Mouse (Mus musculus): Measurements from ENCODE around the gene Fgb. TPM values are rescaled to one million over a fixed set of nuclear protein-coding genes. Genes with fewer than 3 reads are reported as not detected.
A peak's percentile ranks its signal among the peaks of the same experiment; 100 is the strongest.

Gene Fgb
- polyA plus RNA-seq, 1 experiment from 2014 or later, result 0.08 TPM

DNA sequence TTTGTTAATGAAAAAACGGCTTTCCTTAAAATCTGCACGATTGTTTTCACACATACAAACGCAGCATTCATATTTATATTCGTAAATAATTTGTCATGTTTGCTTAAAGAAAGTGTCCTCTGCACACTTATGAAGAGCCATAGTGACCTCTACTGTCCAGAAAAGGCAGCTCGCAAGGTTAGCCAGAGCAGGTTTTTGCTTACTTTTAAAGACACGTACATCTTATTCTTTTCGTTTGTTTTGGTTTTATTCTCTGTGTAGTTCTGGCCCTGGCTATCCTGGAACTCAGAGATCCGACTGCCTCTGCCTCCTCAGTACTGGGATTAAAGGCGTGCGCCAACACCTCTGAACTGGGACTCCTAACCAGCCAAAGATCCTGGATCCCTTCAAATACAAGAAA lies 4.1 kb upstream of the Fgb start:
- Histone ChIP-seq H3K27me3 (no peaks in the 10 kb centered on the region), H3K9me3 (no peaks in the 10 kb centered on the region), H3K27ac (no peak overlapping the region), H3K36me3 (peaks cover 11% of the 10 kb centered on the region), H3K4me2 (replicated peaks) (no peak overlapping the region), H3K4me1 (peaks cover 8% of the 10 kb centered on the region), H3K4me3 (no peak overlapping the region), H3K9ac (no peak overlapping the region)
- no peak for ATAC-seq (ENCODE audit: insufficient number of reproducible peaks, insufficient read depth, low FRiP score, low TSS enrichment)
- WGBS, result 34% methylated on average over 10 of the region's 10 CpGs

DNA sequence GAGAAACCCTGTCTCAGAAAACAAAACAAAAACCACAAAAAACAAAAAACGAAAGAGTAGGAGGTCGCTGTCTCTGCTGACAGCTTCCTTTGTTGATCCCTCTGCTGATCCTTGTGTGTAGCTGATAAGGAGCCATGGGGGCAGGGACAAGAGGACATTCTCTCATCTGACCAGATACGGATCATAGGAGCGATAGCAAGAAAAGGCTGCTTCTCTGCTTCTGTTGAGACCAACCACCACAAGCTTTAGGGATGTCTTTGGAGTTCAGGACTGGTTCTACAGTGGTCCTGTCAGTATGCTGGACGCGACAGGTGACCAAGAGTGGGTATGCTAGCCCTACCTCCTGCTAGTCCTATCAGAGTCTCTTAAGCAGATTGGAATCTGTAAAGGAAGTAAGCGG lies 3.5 kb upstream of the Fgb start:
- no peak overlapping the region for H3K4me2 ChIP-seq (replicated peaks)
- H3K27ac ChIP-seq, result no peak overlapping the region
- WGBS, result 88% methylated on average over 7 of the region's 7 CpGs
- no peaks in the 10 kb centered on the region for H3K27me3 ChIP-seq
- H3K9ac ChIP-seq, result no peak overlapping the region
- no peak for ATAC-seq (ENCODE audit: insufficient number of reproducible peaks, insufficient read depth, low FRiP score, low TSS enrichment)
- H3K9me3 ChIP-seq, result no peaks in the 10 kb centered on the region
- peaks cover 5% of the 10 kb centered on the region; the same call in 1 of the 2 replicates for H3K36me3 ChIP-seq
- no peak overlapping the region for H3K4me3 ChIP-seq
- H3K4me1 ChIP-seq, result peaks cover 8% of the 10 kb centered on the region

DNA sequence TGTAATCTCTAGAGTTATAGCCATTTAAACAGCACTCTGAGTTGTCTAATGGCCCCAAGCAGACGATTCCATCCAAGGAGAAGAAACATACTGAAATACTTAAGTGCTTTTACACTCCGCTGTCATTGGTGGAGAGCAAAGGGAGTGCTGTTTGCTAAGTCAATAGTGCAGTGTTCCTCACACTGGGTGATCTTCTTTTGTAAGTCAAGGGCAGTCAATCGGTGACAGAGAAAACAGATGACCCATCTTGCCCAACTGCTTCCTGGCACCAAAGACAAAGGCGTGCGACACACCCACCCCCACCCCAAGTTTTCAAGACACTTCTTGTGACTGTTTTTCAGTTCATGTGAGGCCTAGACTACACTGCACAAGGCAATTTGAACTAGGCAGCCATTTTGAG lies 2.4 kb upstream of the Fgb start:
- Histone ChIP-seq H3K27me3 (no peaks in the 10 kb centered on the region), H3K4me2 (replicated peaks) (no peak overlapping the region), H3K9ac (no peak overlapping the region), H3K27ac (no peak overlapping the region), H3K4me3 (no peak overlapping the region), H3K36me3 (peaks cover 2% of the 10 kb centered on the region; the same call in 1 of the 2 replicates), H3K4me1 (peaks cover 8% of the 10 kb centered on the region), H3K9me3 (no peaks in the 10 kb centered on the region)
- 86% methylated on average over 5 of the region's 5 CpGs for WGBS
- ATAC-seq (ENCODE audit: insufficient number of reproducible peaks, insufficient read depth, low FRiP score, low TSS enrichment), result no peak

DNA sequence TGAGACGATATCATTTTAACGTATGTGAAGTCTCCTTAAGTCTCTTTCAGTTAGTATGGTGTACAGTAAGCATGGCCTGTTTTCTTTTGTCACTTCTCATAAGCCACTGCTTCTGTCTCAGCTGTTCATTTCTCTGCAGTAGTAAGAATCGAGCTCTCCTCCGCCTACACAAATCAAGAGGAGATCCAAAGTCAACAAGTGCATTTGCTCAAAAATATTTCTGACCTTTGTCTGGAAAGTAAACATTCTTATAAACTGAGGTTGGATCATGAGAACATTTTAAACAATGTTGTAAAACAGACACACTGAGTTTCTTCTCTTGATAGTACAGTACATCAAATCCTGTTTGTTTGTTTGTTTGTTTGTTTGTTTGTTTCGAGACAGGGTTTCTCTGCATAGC lies 998 bp upstream of the Fgb start:
- Histone ChIP-seq H3K4me1 (no peaks in the 10 kb centered on the region), H3K27ac (no peak overlapping the region), H3K9me3 (no peaks in the 10 kb centered on the region), H3K27me3 (0 out of 2 replicates have a peak, but pooled peaks cover 3% of the 10 kb centered on the region), H3K9ac (no peak overlapping the region), H3K4me2 (replicated peaks) (no peak overlapping the region), H3K36me3 (no peaks in the 10 kb centered on the region), H3K4me3 (no peak overlapping the region)
- WGBS, result 80% methylated on average over 5 of the region's 5 CpGs
- no peak for ATAC-seq (ENCODE audit: insufficient number of reproducible peaks, insufficient read depth, low FRiP score, low TSS enrichment)

DNA sequence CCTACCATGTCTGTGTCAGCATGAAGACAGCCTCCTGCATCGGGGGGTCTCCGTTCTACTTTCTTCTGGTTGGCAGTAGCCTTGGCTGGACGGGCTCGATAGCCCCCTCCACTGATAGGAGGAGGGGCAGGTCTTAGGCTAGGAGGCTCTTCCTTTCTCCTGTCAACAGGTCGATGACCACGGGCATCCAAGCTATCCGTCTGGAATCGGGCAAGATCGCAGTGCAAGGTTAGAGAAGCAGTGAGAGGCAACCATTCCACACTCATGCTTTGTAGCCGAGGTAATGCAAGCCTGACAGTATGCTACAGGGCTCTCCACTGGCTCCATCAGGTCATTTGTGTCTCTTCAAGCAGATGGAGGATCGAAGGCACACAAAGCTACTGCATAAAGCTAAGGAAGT lies 3.0 kb downstream of the Fgb start:
- H3K27me3 ChIP-seq, result 0 out of 2 replicates have a peak, but pooled peaks cover 3% of the 10 kb centered on the region
- no peak overlapping the region for H3K9ac ChIP-seq
- H3K4me1 ChIP-seq, result no peaks in the 10 kb centered on the region
- H3K36me3 ChIP-seq, result no peaks in the 10 kb centered on the region
- no peak overlapping the region for H3K27ac ChIP-seq
- no peaks in the 10 kb centered on the region for H3K9me3 ChIP-seq
- ATAC-seq (ENCODE audit: insufficient number of reproducible peaks, insufficient read depth, low FRiP score, low TSS enrichment), result no peak
- 84% methylated on average over 11 of the region's 11 CpGs for WGBS
- no peak overlapping the region for H3K4me3 ChIP-seq
- H3K4me2 ChIP-seq (replicated peaks), result no peak overlapping the region

DNA sequence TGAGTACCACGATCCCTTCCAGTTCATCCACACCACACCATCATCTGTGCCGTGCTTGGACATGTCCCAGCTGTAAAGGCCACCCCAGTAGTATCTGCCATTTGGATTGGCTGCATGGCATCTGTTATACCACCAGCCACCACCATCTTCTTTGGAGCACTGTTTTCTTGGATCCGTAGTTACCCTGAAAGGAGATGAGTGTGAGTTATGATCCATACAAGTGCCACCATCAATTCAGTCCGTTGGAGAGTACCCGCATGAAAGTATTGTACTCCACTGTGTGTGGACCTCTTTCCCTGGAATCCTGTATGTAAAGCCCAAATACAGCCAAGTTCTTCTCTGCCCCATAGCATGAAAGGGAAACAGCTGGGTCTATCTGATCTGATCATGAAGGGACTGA lies 7.2 kb downstream of the Fgb start:
- 90% methylated on average over 5 of the region's 5 CpGs for WGBS
- H3K4me2 ChIP-seq (replicated peaks), result no peak overlapping the region
- H3K9me3 ChIP-seq, result no peaks in the 10 kb centered on the region
- no peaks in the 10 kb centered on the region for H3K36me3 ChIP-seq
- H3K27me3 ChIP-seq, result 0 out of 2 replicates have a peak, but pooled peaks cover 3% of the 10 kb centered on the region
- no peak overlapping the region for H3K27ac ChIP-seq
- no peak overlapping the region for H3K4me3 ChIP-seq
- no peak overlapping the region for H3K9ac ChIP-seq
- no peaks in the 10 kb centered on the region for H3K4me1 ChIP-seq
- ATAC-seq (ENCODE audit: insufficient number of reproducible peaks, insufficient read depth, low FRiP score, low TSS enrichment), result no peak

DNA sequence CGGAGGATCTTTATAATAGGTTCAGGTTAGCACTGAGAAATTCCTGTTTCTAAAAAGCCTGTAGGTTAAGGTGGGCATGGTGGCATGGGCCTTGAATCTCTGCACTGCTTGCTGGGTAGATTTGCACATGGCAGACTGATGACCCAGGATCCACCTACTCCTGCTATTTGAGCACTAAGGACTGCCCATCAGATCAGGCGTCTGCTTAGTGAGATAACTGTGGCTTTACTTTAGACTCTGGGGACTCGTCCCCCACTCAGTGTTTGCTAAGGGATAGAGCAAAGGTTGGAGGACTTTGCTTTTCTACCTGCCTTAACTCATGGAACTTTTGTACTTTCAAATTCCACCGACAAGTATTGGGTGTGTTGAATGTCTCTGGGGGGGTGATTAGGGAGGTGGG lies 10.0 kb downstream of the Fgb start:
- Histone ChIP-seq H3K4me1 (no peaks in the 10 kb centered on the region), H3K36me3 (no peaks in the 10 kb centered on the region), H3K9ac (no peak overlapping the region), H3K4me2 (replicated peaks) (no peak overlapping the region), H3K4me3 (no peak overlapping the region), H3K9me3 (no peaks in the 10 kb centered on the region), H3K27me3 (no peaks in the 10 kb centered on the region), H3K27ac (no peak overlapping the region)
- no peak for ATAC-seq (ENCODE audit: insufficient number of reproducible peaks, insufficient read depth, low FRiP score, low TSS enrichment)
- 78% methylated on average over 4 of the region's 4 CpGs for WGBS

DNA sequence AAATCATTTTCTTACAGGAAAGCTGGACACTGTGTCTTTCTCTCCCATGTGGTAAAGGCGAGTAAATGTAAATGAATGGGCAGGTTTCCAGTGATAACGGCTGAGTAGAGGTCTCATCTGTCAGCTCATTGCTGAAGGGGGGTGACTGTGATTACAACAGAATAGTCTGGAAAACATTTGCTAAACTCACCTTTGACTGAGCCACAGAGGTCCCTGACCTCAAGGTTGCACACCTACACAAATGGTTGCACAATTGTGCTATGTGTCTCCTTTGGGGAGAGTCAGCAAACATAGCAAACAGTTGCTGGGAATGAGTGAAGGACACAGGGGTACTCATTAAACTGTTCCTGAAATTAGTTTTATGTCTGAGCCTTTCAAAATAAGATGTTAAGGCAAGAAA lies 10.8 kb downstream of the Fgb start:
- H3K4me3 ChIP-seq, result no peak overlapping the region
- no peak for ATAC-seq (ENCODE audit: insufficient number of reproducible peaks, insufficient read depth, low FRiP score, low TSS enrichment)
- no peaks in the 10 kb centered on the region for H3K36me3 ChIP-seq
- no peak overlapping the region for H3K4me2 ChIP-seq (replicated peaks)
- WGBS, result 68% methylated on average over 2 of the region's 2 CpGs
- no peaks in the 10 kb centered on the region for H3K27me3 ChIP-seq
- H3K9me3 ChIP-seq, result no peaks in the 10 kb centered on the region
- no peak overlapping the region for H3K27ac ChIP-seq
- H3K9ac ChIP-seq, result no peak overlapping the region
- H3K4me1 ChIP-seq, result no peaks in the 10 kb centered on the region

DNA sequence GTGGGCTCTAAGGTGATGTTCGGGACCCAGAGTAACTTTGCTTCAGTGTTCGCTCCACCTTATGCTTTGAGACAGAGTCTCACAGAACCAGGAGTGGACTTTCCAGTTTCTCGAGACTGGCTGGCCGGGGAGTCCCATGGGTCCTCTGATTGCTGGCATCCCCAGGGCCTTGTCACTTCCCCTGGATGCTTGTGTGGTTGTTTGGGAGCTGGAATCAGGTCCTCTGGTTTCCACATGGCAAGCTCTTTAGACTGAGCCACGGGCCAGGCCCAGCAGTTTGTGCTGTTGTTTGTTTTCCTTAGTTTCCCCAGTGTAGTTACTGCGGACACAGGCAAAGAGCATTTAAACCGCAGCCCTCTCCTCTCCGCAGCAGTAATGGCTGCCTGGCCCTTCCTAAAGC lies 15.9 kb downstream of the Fgb start:
- H3K27ac ChIP-seq, result no peak overlapping the region
- WGBS, result 64% methylated on average over 8 of the region's 8 CpGs
- H3K4me3 ChIP-seq, result no peak overlapping the region
- H3K4me1 ChIP-seq, result 0 out of 2 replicates have a peak, but pooled peaks cover 6% of the 10 kb centered on the region
- peaks cover 2% of the 10 kb centered on the region; the same call in 1 of the 2 replicates for H3K27me3 ChIP-seq
- H3K9me3 ChIP-seq, result no peaks in the 10 kb centered on the region
- no peak overlapping the region for H3K9ac ChIP-seq
- ATAC-seq (ENCODE audit: insufficient number of reproducible peaks, insufficient read depth, low FRiP score, low TSS enrichment), result no peak
- H3K36me3 ChIP-seq, result no peaks in the 10 kb centered on the region
- no peak overlapping the region for H3K4me2 ChIP-seq (replicated peaks)

DNA sequence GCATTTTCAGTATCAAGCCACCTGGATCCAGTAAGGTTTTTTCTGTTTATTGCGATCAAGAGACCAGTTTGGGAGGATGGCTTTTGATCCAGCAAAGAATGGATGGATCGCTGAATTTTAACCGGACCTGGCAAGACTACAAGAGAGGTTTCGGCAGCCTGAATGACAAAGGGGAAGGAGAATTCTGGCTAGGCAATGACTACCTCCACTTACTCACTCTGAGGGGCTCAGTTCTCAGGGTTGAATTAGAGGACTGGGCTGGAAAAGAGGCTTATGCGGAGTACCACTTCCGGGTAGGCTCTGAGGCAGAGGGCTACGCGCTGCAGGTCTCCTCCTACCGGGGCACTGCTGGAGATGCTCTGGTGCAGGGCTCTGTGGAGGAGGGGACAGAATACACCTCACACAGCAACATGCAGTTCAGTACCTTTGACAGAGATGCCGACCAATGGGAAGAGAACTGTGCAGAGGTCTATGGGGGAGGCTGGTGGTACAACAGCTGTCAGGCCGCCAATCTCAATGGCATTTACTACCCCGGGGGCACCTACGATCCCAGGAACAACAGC lies 16.8 kb downstream of the Fgb start:
- Histone ChIP-seq H3K27ac (no peak overlapping the region), H3K4me2 (replicated peaks) (peak overlapping the region; percentile 44), H3K27me3 (peaks cover 2% of the 10 kb centered on the region; the same call in 1 of the 2 replicates), H3K4me3 (0 out of 2 replicates have a peak overlapping the region, but pooled peaks have one; percentile 13), H3K4me1 (0 out of 2 replicates have a peak, but pooled peaks cover 6% of the 10 kb centered on the region), H3K9me3 (no peaks in the 10 kb centered on the region), H3K36me3 (no peaks in the 10 kb centered on the region), H3K9ac (no peak overlapping the region)
- WGBS, result 36% methylated on average over 13 of the region's 13 CpGs
- ATAC-seq (ENCODE audit: insufficient number of reproducible peaks, insufficient read depth, low FRiP score, low TSS enrichment), result no peak

DNA sequence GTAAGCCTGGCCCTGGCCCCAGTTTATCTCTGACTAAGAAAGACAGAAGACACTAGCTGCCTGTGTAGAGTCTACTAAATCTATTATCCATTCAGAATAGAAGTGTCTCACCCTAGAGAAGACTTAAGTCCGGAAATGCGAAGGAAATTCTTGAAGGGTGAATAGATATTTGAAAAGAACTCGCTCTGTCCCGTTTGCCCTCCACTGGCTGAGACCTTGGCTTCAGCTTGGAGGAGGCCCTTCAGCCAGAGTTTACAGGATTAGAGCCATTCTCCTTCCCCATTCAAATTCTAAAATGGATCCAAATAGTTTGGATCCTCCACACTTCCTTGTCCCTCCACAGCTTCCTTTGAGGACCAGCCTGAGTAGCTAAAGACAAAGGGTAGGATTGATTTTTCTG lies 19.3 kb downstream of the Fgb start:
- 83% methylated on average over 4 of the region's 4 CpGs for WGBS
- no peak for ATAC-seq (ENCODE audit: insufficient number of reproducible peaks, insufficient read depth, low FRiP score, low TSS enrichment)

DNA sequence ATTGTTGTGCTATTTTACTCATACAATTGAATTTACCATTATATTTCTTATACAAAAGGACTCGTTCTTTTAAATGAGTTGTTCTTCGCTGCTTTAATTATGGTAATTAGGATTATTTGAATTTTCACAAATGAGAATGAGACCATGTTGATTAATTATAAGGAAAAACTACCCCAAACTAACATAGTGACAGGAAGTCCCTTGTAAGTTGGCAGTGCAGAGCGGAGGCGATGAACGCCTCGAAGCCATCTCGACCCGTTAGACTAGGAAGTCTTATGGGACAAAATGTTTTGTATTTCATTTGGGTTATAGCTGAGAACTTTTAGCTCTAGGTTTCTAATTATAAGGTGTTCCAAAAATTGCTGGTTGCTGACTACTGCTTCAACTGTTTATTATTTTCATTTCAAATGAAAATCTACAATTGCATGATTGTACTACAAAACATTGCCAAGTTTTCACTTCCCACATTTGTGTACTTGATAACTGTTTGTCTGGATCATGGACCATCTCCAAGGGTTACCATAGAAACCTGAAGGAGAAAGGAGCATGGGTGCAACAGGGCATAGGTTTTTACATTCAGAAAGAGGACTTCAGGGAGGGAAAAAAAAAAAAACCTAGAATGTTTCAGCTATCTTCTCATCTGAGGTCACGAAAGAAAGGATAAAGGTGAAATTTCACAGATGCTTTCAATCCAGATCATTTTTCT lies 22.0 kb downstream of the Fgb start:
- H3K4me3 ChIP-seq, result no peak overlapping the region
- no peak for ATAC-seq (ENCODE audit: insufficient number of reproducible peaks, insufficient read depth, low FRiP score, low TSS enrichment)
- no peak overlapping the region for H3K27ac ChIP-seq
- 85% methylated on average over 9 of the region's 9 CpGs for WGBS
- H3K27me3 ChIP-seq, result no peaks in the 10 kb centered on the region
- no peak overlapping the region for H3K9ac ChIP-seq
- no peaks in the 10 kb centered on the region for H3K9me3 ChIP-seq
- no peaks in the 10 kb centered on the region for H3K4me1 ChIP-seq
- no peak overlapping the region for H3K4me2 ChIP-seq (replicated peaks)
- no peaks in the 10 kb centered on the region for H3K36me3 ChIP-seq

More for the DNA sequence above, 19.3 kb downstream of the Fgb start:
- Histone ChIP-seq H3K27me3 (peaks cover 2% of the 10 kb centered on the region; the same call in 1 of the 2 replicates), H3K27ac (no peak overlapping the region), H3K4me2 (replicated peaks) (no peak overlapping the region), H3K4me3 (no peak overlapping the region), H3K36me3 (no peaks in the 10 kb centered on the region), H3K9me3 (no peaks in the 10 kb centered on the region), H3K9ac (no peak overlapping the region), H3K4me1 (0 out of 2 replicates have a peak, but pooled peaks cover 6% of the 10 kb centered on the region)

Measured in embryonic facial prominence, embryonic 12.5 days (tissue).